Mouse (Mus musculus) neutrophil, adult 5-6 weeks (primary cell): ENCODE results near the gene Trpm2. TPM values are rescaled to one million over a fixed set of nuclear protein-coding genes. Genes with fewer than 3 reads are reported as not detected.

Experiments used
- ATAC-seq: fragments of 151-379, 151-347 bp; 2 replicates; pipeline ENCODE4 v1.8.0; 2017; ENCODE audit warnings: mild to moderate bottlenecking, moderate TSS enrichment; ENCODE audit not compliant: insufficient number of reproducible peaks, poor library complexity, low FRiP score, severe bottlenecking; ENCODE audit errors: extremely low read depth
- total RNA-seq: library from RNA; stranded (forward); fragments of 200-1000 nt; gene quantifications from 2 replicates; pipeline ENCODE4 v1.2.3, GENCODE M21; 2017

Trpm2 gene
- total RNA-seq, 1 experiment from 2014 or later = 259 TPM

DNA sequence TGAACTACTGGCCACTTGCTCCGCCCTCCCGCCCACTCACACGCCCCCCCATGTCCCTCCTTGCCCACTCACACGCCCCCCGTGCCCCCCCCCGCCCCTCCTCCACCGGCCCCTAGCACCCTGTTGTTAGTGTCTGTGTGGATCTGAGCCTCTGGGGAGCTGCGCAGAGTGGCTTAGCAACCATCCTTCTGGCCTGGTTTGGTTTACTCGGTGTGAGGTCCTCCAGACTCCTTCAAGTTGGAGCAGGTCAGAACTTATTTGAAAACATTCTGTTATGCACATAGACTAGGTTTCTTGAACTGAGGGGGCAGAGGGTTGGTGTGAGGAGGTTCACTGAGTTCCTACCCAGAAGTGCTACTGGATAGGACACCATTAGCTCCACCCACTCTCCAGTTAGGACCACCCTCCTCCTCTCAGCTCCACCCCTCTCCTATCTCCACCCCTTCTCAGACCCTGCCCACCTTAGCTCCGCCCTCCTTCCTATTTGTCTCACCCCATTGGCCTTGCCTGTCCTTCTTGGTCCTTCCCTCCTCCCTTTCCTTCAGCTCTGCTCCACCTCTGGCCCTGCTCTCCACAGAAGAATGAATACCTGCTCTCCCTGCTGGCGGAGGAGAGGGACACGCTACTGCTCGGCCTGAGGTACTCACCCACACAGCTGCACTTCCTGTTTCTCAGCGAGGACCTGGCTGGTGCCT lies 106.1 kb downstream of the Trpm2 start:
- ATAC-seq = peak; percentile 72

DNA sequence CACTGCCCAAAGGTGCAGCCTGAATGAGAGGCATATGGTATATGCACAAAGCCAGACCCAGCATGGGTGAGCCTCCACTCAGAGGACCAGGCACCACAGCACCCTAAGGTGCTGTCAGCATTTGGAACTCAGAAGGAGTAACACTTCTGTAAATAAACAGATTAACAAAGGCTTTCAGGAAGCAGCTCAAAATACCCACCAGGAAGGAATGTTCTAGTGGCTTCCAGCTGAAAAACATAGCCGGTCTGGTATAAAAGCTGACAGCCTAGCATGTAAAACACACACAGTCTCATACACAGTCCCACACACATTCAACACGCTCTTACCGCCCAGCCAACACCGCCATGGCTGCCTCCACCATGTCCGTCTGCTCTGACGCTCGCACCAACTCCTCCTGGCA lies 108.7 kb downstream of the Trpm2 start, which contains the start of gene Gm3285:
Gene Gm3285, plus strand, starts transcription at position 301 of the 400 bp plus-strand sequence.
- ATAC-seq = no peak

Other genes starting within 250 kb of the Trpm2 start
- gene Krtap12-1, start 250.0 kb downstream of the Trpm2 start, total RNA-seq = not detected in 2 replicates
- gene Gm10100, start 244.1 kb downstream of the Trpm2 start, total RNA-seq = not detected in 2 replicates
- gene Gm18596, start 227.9 kb downstream of the Trpm2 start, total RNA-seq = not detected in 2 replicates
- not detected in 2 replicates for gene Gm9736, start 219.2 kb downstream of the Trpm2 start, total RNA-seq
- not detected in 2 replicates for gene Gm3233, start 210.9 kb downstream of the Trpm2 start, total RNA-seq
- not detected in 2 replicates for gene Gm3238, start 199.2 kb downstream of the Trpm2 start, total RNA-seq
- not detected in 2 replicates for gene Gm7138, start 193.6 kb downstream of the Trpm2 start, total RNA-seq
- not detected in 2 replicates for gene Gm3250, start 188.0 kb downstream of the Trpm2 start, total RNA-seq
- not detected in 2 replicates for gene Gm7137, start 182.4 kb downstream of the Trpm2 start, total RNA-seq
- not detected in 2 replicates for gene Gm9639, start 175.5 kb downstream of the Trpm2 start, total RNA-seq
- not detected in 2 replicates for gene Gm19668, start 171.4 kb downstream of the Trpm2 start, total RNA-seq
- gene Gm9507, start 158.7 kb downstream of the Trpm2 start, total RNA-seq = not detected in 2 replicates
- gene Gm2696, start 155.9 kb downstream of the Trpm2 start, total RNA-seq = not detected in 2 replicates
- gene Krtap10-4, start 143.5 kb downstream of the Trpm2 start, total RNA-seq = not detected in 2 replicates
- not detected in 2 replicates for gene Krtap10-10, start 134.6 kb downstream of the Trpm2 start, total RNA-seq
- gene Gm36176, start 123.8 kb downstream of the Trpm2 start, total RNA-seq = not detected in 2 replicates
- gene Gm10318, start 117.7 kb downstream of the Trpm2 start, total RNA-seq = not detected in 2 replicates
- not detected in 2 replicates for gene Gm3285, start 108.6 kb downstream of the Trpm2 start, total RNA-seq
- gene Lrrc3, start 68.0 kb downstream of the Trpm2 start, total RNA-seq = 0.12 and 0.23 TPM in 2 replicates
- gene 1810043G02Rik, start 8.0 kb upstream of the Trpm2 start, total RNA-seq = 7.6 and 9.8 TPM in 2 replicates
- 37.7 and 41.0 TPM in 2 replicates for gene Pfkl, start 39.5 kb upstream of the Trpm2 start, total RNA-seq
- not detected in 2 replicates for gene Dnmt3l, start 71.4 kb upstream of the Trpm2 start, total RNA-seq
- gene Aire, start 73.0 kb upstream of the Trpm2 start, total RNA-seq = 0.12 and 0.49 TPM in 2 replicates
- gene Icosl, start 98.7 kb upstream of the Trpm2 start, total RNA-seq = 128 and 134 TPM in 2 replicates
- 33.5 and 38.6 TPM in 2 replicates for gene D10Jhu81e, start 199.2 kb upstream of the Trpm2 start, total RNA-seq
- 10.6 and 10.7 TPM in 2 replicates for gene Pwp2, start 214.6 kb upstream of the Trpm2 start, total RNA-seq